Mouse (Mus musculus) large intestine, adult 2 months (tissue): Measurements from ENCODE around the gene Pax3. TPM values are rescaled to one million over a fixed set of nuclear protein-coding genes. Genes with fewer than 3 reads are reported as not detected.

Experiments
- DNase-seq: peaks from one replicate; pipeline ENCODE4 v3.0.0-alpha.2; 2012; ENCODE audit warnings: low read depth, low spot score
- WGBS: fragments of 180-500 bp; shearing (Covaris S2); methylation state at CpG from one replicate; pipeline ENCODE4 v1.1.7; 2018; 5-methylcytosine and 5-hydroxymethylcytosine counted together
- polyA plus RNA-seq: library from polyadenylated mRNA; depleted of rRNA; stranded (reverse); fragments of >200 nt; gene quantifications from 2 replicates; pipeline ENCODE4 v1.2.3, GENCODE M21; 2012; rRNA removed

Pax3 gene
- polyA plus RNA-seq, 1 experiment, result not detected

DNA sequence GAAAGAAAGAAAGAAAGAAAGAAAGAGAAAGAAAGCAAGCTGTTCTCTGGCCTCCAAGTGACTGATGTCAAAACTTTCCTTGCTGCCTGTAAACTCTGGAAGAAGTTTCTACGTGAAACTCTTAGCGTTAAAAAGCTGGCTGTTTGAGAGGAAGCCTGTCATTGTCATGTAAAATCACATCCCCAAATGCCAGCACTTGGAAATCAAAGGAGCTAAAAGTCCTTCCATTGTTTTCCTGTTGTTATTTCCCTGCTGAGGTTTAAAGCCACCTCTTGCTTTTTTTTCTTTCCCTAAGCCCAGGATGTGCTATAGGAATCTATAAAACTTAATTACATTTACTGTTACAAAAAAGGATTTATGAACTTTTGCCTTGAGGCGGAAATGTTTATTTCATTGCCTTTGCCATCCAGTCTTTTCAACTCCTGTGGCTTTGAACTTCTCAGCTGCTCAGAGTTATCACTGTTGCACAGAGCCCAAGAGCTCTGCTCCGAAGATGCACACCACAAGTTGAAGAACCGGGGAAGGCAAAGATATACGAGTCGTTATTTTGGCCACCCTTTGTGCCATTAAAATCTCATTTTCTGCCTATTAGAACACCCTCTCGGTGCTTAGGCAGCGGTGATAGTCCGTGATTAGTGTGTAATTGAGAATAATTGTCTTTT lies 76.9 kb downstream of the Pax3 start:
- no peak for DNase-seq
- 20% methylated on average over 10 of the region's 10 CpGs for WGBS

DNA sequence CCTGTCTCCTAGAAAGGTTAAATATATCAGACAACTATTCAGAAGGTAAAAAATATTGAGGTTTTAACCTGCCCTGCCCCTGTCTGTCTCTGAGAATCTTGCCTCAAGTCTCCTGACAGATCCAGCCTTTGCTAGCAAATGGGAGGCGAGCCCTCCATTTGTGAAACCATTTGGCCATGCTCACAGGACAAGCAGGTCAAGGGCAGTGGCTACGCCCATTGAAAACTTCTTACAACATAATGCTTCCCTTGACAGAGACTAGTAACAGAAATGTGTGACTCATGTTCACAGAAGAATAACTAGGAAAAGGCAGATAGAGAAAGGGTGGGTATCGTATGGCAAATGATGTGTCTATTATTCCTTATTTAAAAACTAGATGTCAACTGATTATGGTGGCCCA lies 80.9 kb downstream of the Pax3 start:
- DNase-seq, result no peak
- 87% methylated on average over 3 of the region's 3 CpGs for WGBS

DNA sequence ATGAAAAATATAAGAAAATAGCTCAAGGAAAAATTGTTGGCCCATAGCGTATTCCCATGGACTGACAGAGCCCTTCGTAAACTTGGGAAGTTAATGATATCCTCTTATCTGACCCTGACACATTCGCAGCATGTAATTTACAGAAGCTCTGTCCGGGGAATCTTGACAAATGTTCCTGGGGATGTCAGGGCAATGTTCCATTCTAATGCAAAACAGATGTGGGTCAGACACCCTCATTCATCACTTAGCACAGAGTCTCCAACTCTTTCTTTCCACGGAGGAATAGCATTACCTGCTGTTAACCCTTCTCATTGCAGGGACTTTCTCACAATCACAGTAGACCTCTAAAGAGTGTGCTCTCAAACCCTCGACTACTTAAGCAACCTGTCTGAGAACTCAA lies 86.6 kb downstream of the Pax3 start:
- DNase-seq, result no peak
- 59% methylated on average over 6 of the region's 6 CpGs for WGBS

DNA sequence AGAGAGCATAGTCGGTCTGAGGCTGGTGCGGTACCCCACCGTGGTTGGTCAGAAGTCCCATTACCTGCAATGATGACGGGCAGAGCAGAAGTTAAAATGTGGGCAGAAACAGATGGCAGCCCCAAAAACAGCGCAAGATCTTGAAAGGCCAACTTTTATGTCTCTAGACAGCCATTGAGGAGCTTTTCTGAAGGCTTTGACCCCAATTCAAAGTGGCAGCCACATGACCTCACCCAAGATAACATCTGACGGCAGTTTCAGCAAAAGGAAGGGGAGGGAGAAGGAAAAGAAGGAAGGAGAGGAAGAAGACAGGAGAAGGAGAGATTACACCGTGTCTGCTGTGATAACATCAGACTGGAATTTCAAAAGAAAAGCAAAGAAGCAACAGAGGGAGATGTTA lies 93.4 kb downstream of the Pax3 start:
- WGBS, result 55% methylated on average over 7 of the region's 7 CpGs

DNA sequence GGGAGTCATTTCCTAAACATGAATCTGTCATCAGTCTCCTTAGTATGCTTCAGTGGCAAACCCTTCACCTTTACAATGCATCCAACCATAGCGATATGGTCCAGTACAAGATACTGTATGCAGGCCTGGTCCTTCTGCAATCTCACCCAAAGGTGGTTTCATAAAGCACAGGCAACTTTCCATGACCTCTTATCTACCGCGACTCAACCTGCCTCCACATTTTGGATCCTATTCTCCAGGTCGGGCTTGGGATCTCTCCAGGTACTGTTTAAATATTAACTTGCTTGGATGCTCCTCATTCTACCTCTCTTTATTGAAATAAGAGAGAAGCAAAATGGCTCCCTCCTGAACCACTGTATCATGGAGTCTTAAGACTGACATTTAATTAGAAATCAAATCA lies 103.3 kb downstream of the Pax3 start:
- WGBS, result 62% methylated on average over 4 of the region's 4 CpGs
- no peak for DNase-seq

More for the DNA sequence above, 93.4 kb downstream of the Pax3 start:
- no peak for DNase-seq

DNA sequence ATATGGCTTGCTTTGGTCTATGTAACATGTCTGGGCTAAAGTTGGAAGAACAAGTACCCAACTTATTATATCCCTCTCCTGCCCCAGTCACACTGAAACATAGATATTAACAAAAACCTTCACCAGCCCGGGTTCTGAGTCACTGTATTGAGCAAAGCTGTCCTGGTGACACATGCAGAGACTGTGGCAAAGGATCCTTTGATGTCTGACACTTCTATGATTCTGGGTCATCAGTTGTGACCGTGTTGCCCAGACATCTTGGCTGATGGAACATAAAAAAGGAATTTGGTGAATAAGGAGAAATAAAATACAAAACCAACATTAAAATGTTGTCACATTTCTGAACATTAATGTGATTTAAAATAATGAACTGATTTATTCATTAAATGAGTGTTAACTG lies 108.3 kb downstream of the Pax3 start:
- 71% methylated on average over 2 of the region's 2 CpGs for WGBS
- no peak for DNase-seq

DNA sequence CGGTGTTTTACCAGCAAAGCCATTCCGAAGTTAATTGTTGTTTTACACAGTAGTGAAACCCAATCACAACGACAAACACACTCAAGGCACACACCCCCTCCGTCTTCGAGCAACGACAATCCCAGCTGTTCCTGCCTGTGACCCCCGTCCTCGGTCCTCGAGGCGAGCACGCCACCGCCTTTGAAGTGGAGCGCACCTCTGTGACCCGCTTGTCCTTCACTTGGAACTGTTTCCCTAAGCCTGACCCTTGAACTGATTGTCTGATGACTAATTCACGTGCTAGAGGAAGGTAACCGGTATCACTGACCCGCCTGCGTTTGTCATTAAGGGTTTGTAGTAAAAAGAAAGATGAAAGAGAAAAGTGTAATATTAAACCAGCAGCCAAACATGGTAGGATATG lies 115.2 kb downstream of the Pax3 start:
- WGBS, result 22% methylated on average over 18 of the region's 18 CpGs
- DNase-seq, result no peak

DNA sequence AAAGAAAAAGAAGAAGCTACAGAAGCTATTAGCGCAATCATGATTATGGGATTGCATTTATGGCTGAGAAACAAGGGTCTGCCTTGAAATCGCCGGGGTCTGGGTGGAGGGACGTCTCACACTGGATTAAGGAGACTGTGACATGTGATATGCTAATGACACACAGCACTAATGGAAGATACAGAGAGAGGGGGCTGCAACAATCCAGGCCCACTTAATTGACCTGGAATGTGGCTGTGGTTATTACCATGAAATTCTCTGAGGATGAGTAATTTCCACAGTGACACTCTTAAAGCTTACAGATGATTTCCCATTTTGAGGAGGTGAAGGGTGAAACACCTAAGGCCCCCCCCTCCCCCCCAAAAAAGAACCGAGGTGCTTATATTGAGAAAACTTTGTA lies 136.1 kb downstream of the Pax3 start:
- no peak for DNase-seq
- 64% methylated on average over 5 of the region's 5 CpGs for WGBS

DNA sequence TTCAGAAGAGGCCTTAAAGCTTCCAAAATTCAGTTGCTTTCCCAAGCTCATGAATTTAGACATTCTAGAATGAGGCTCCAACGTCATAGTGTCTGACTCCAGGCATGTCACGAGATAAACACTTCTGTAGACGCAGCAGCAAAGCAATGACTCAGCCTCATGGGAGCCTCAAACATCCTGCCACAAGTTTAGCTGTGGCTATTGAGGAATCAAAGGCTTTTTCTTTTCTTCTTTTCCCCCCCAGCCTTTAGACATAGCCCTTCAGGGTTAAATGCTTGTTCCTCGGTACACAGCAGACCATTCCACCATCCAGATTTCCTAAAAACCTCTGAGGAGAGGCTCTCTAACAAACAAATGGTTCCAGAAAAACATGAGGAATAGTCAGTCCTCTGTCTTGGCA lies 139.0 kb downstream of the Pax3 start:
- 59% methylated on average over 4 of the region's 4 CpGs for WGBS
- no peak for DNase-seq

DNA sequence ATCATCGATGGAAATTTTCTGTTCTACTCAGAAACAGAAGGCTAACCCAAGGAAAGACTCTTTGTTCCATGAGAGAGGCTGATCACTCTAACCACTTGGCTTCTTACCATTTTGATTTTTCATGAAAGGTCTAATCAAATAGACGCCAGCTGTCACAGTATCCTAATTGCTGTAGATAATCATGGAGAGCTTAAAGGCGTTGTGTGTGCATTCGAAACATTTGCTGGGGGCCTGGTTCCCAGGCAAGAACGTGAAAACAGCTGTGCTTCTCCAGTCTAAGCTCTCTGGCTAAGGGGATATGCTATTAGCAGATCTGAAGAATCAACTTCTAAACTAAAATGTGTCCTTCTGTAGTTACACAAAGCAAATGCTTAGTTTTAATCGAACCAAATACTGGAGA lies 143.3 kb downstream of the Pax3 start:
- no peak for DNase-seq
- WGBS, result 79% methylated on average over 6 of the region's 6 CpGs

Other genes with a start within 250 kb of the Pax3 start
- 42.2 and 50.1 TPM in 2 replicates for gene Sgpp2, start 113.2 kb upstream of the Pax3 start, polyA plus RNA-seq